Mouse (Mus musculus) hindbrain, postnatal 0 days (tissue): ENCODE measurements around the gene Hba-a2. TPM values are rescaled to one million over a fixed set of nuclear protein-coding genes. Genes with fewer than 3 reads are reported as not detected.
"Not testable (repeated sequence)": the region's sequence is repeated elsewhere in the genome, so short reads cannot be mapped to it uniquely, and the experiment has no call there.

Experiments
- ATAC-seq: fragments of 200-750 bp; cut with Nextera tagmentation; 2 replicates; pipeline ENCODE4 v1.8.0; 2017; ENCODE audit warnings: mild to moderate bottlenecking, moderate TSS enrichment, moderate library complexity
- DNase-seq: peaks from one replicate; pipeline ENCODE4 v3.0.0-alpha.2; 2015; ENCODE audit warnings: low spot score
- H3K27ac ChIP-seq: fragments of 300-500 bp; sonication (generic); 2 replicates; pipeline ENCODE4 v1.5.1; 2014; ENCODE audit warnings: mild to moderate bottlenecking
- H3K27me3 ChIP-seq: fragments of 300-500 bp; sonication (generic); 2 replicates; pipeline ENCODE4 v1.6.1; 2014; ENCODE audit warnings: low read length, mixed read lengths; ENCODE audit not compliant: insufficient read depth
- H3K36me3 ChIP-seq: fragments of 300-500 bp; sonication (generic); 2 replicates; pipeline ENCODE4 v1.6.1; 2014; ENCODE audit warnings: low read length, mixed read lengths; ENCODE audit not compliant: insufficient read depth
- H3K4me1 ChIP-seq: fragments of 300-500 bp; sonication (generic); 2 replicates; pipeline ENCODE4 v1.6.1; 2014; ENCODE audit warnings: antibody characterized with exemption, low read length, mixed read lengths; ENCODE audit not compliant: insufficient read depth
- H3K4me2 ChIP-seq: fragments of 300-500 bp; sonication (generic); 2 replicates; pipeline ENCODE4 v1.6.1; 2014; ENCODE audit warnings: low read depth, mild to moderate bottlenecking, low read length, moderate library complexity, mixed read lengths
- H3K4me3 ChIP-seq: fragments of 300-500 bp; sonication (generic); 2 replicates; pipeline ENCODE4 v1.5.1; 2014; ENCODE audit warnings: low read length
- H3K9ac ChIP-seq: fragments of 300-500 bp; sonication (generic); replicated peaks from 2 replicates; pipeline ENCODE4 v1.6.1; 2014; ENCODE audit warnings: mild to moderate bottlenecking, low read length, moderate library complexity, mixed read lengths
- H3K9me3 ChIP-seq: fragments of 300-500 bp; sonication (generic); 2 replicates; pipeline ENCODE4 v1.6.1; 2016; ENCODE audit warnings: low read length, mixed read lengths
- CTCF ChIP-seq: IDR thresholded peaks from 2 replicates; pipeline ENCODE4 v1.5.1; 2016; ENCODE audit warnings: antibody characterized with exemption, control low read depth, low read depth
- WGBS: fragments of 180-500 bp; shearing (Covaris S2); extraction: QIAGEN DNeasy Blood & Tissue Kit; methylation state at CpG from one replicate; pipeline ENCODE4 v1.1.7; 2014; 5-methylcytosine and 5-hydroxymethylcytosine counted together
- polyA plus RNA-seq: library from polyadenylated mRNA; unstranded; fragments of >200 nt; fragmentation: Nextera tagmentation; extraction: Ambion mirVana; gene quantifications from 2 replicates; pipeline ENCODE4 v1.2.1, GENCODE M21; 2015
- total RNA-seq: library from RNA; depleted of rRNA; stranded (reverse); fragments of >200 nt; gene quantifications from 2 replicates; pipeline ENCODE4 v1.2.3, GENCODE M21; 2014

Gene Hba-a2
- total and polyA plus RNA-seq, 2 experiments from 2014 or later: 1,601 to 2,010 TPM

DNA sequence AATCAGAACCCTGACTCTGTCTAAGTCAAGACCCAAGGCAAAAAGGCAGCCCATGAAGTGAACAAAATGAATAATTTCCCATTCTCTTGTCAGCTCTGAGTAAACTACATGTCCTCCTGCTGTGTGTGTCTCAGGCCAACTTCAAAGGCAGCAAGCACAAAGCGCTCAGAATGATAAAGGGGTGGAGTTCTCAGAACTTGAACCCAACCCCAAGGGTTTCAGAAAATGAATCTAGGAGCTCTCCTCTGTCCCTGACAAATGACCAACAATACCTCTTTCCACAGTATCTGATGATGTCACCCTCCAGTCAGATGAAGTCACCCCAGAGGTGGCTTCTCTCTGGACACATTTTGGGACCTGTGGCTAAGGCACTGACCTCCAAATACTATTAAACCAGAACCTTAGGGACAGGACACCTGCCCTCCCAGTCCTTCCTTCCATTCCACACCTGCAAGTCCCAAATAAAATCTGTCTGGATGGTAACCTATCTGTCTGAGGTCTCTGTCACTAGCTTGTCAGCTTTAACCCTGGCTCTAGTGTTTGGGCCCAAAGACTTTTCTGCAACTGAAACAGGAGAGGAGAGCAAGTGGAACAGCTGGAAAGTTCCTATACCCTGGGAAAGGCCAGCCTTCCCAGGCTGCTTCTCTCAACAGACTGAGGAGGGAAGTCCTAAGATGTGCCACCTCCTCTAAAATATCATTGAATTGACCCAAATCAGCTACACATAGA, 14.7 kb upstream of the Hba-a2 start:
- Histone ChIP-seq H3K9me3 (no peaks in the 10 kb centered on the region), H3K27ac (no peak overlapping the region), H3K36me3 (no peaks in the 10 kb centered on the region), H3K4me2 (no peak overlapping the region), H3K27me3 (no peaks in the 10 kb centered on the region), H3K4me3 (no peak overlapping the region), H3K4me1 (no peaks in the 10 kb centered on the region), H3K9ac (no peak overlapping the region)
- TF ChIP-seq CTCF: no peak
- DNase-seq (no peak), ATAC-seq (no peak)
- 50% methylated on average over 1 of the region's 1 CpGs for WGBS

GRCm38 (mm10) chr11:32283091-32283777, 13.1 kb upstream of the Hba-a2 start, which contains the start of gene Hba-a1:
Gene Hba-a1 (plus strand): TSS chr11:32283511.
- WGBS: 63% methylated on average over 1 of the region's 5 CpGs

GRCm38 (mm10) chr11:32284582-32284981, 11.7 kb upstream of the Hba-a2 start:
- not testable (repeated sequence) for H3K36me3 ChIP-seq, H3K4me2 ChIP-seq, H3K27me3 ChIP-seq, H3K27ac ChIP-seq, DNase-seq, H3K4me3 ChIP-seq, H3K9ac ChIP-seq, H3K4me1 ChIP-seq, ATAC-seq, H3K9me3 ChIP-seq
- 57% methylated on average over 2 of the region's 2 CpGs for WGBS

More at GRCm38 (mm10) chr11:32283091-32283777, 13.1 kb upstream of the Hba-a2 start, which contains the start of gene Hba-a1:
- H3K4me2 ChIP-seq, H3K27me3 ChIP-seq, H3K4me3 ChIP-seq, H3K9ac ChIP-seq, H3K4me1 ChIP-seq, H3K36me3 ChIP-seq, H3K9me3 ChIP-seq, H3K27ac ChIP-seq, DNase-seq, ATAC-seq: not testable (repeated sequence)

- Histone ChIP-seq H3K27me3 (no peaks in the 10 kb centered on the region), H3K36me3 (no peaks in the 10 kb centered on the region), H3K27ac (no peak overlapping the region), H3K4me2 (no peak overlapping the region), H3K9me3 (no peaks in the 10 kb centered on the region), H3K4me1 (no peaks in the 10 kb centered on the region), H3K9ac (no peak overlapping the region), H3K4me3 (no peak overlapping the region)
- DNase-seq: no peak
- no peak for TF ChIP-seq CTCF
- WGBS: 86% methylated on average over 7 of the region's 7 CpGs
- ATAC-seq: no peak
Measured at GRCm38 (mm10) chr11:32285031-32285775, 11.1 kb upstream of the Hba-a2 start.

GRCm38 (mm10) chr11:32285887-32286286, 10.4 kb upstream of the Hba-a2 start:
- not testable (repeated sequence) for H3K27ac ChIP-seq, DNase-seq, H3K9me3 ChIP-seq, H3K4me2 ChIP-seq, H3K36me3 ChIP-seq, ATAC-seq, H3K27me3 ChIP-seq, H3K4me1 ChIP-seq, H3K4me3 ChIP-seq, H3K9ac ChIP-seq
- TF ChIP-seq CTCF: peak; percentile 5; the same call in 1 of the 2 replicates

DNA sequence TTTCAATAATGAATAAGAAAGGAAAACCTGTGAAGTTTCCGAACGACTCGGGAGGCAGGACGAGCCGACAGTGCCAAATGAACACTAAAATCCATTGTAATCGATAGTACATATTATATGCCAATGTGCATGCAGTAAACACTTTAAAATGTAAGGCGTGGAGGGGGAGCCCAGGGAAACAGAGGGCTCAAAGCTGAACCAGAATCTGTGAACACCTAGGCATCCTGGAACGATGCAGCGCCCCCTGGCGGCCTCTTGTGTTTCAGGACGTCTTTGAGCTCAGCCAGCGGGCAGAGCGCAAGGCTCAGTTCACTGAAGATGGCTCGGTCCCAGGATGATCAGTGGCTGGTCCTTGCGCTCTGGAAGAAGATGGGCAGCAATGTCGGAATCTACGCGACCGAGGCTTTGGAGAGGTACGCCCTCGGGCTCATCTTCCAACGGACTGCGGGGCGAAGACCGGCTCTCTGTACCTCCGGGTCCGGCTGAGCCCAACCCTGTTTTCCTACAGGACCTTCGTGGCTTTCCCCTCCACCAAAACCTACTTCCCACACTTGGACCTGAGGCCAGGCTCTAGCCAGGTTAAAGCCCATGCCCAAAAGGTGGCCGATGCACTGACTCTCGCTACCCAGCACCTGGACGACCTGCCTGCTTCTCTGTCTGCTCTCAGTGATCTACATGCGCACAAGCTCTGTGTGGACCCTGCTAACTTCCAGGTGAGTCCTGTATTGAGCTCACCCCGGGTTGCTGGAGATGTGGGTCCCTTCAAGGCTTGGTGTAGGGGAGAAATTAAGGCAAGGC, 9.4 kb upstream of the Hba-a2 start, which contains the start of gene Hbq1b:
Gene Hbq1b (plus strand): TSS at position 271 of the 798 bp plus-strand sequence.
- Histone ChIP-seq H3K4me3 (peak within 1 kb of the TSS; percentile 19; the same call in 1 of the 2 replicates), H3K4me2 (peak within 1 kb of the TSS; percentile 49)
- peak; percentile 86 for TF ChIP-seq CTCF
- ATAC-seq (peak; percentile 78), DNase-seq (peak; percentile 74)
- H3K9me3 ChIP-seq, H3K36me3 ChIP-seq, H3K27me3 ChIP-seq, H3K27ac ChIP-seq, H3K4me1 ChIP-seq, H3K9ac ChIP-seq: not testable (repeated sequence)
- WGBS: 22% methylated on average over 30 of the region's 33 CpGs
